Mouse (Mus musculus) limb, embryonic 11.5 days (tissue): ENCODE measurements around the gene Cd47. TPM values are rescaled to one million over a fixed set of nuclear protein-coding genes. Genes with fewer than 3 reads are reported as not detected.

ENCODE experiments used
- ATAC-seq: fragments of 200-750 bp; cut with Nextera tagmentation; 2 replicates; pipeline ENCODE4 v1.8.0; 2017; ENCODE audit warnings: low read depth; ENCODE audit not compliant: insufficient number of reproducible peaks, low FRiP score, low TSS enrichment
- DNase-seq: peaks from one replicate; pipeline ENCODE4 v3.0.0-alpha.2; 2015; ENCODE audit warnings: low spot score
- H3K27ac ChIP-seq: fragments of 300-500 bp; sonication (generic); replicated peaks from 2 replicates; pipeline ENCODE4 v1.5.1; 2014; ENCODE audit warnings: low read depth, mild to moderate bottlenecking, low read length
- H3K27me3 ChIP-seq: fragments of 300-500 bp; sonication (generic); 2 replicates; pipeline ENCODE4 v1.6.1; 2014; ENCODE audit warnings: mild to moderate bottlenecking, low read length, mixed read lengths; ENCODE audit not compliant: control insufficient read depth, insufficient read depth
- H3K36me3 ChIP-seq: fragments of 300-500 bp; sonication (generic); 2 replicates; pipeline ENCODE4 v1.6.1; 2014; ENCODE audit warnings: mild to moderate bottlenecking, low read length, moderate library complexity, mixed read lengths; ENCODE audit not compliant: control insufficient read depth, insufficient read depth
- H3K4me1 ChIP-seq: fragments of 300-500 bp; sonication (generic); 2 replicates; pipeline ENCODE4 v1.6.1; 2014; ENCODE audit warnings: low read length, mixed read lengths; ENCODE audit not compliant: control insufficient read depth, insufficient read depth
- H3K4me2 ChIP-seq: fragments of 300-500 bp; sonication (generic); 2 replicates; pipeline ENCODE4 v1.6.1; 2014; ENCODE audit warnings: low read depth, mild to moderate bottlenecking, moderate library complexity; ENCODE audit not compliant: severe bottlenecking
- H3K4me3 ChIP-seq: fragments of 300-500 bp; sonication (generic); 2 replicates; pipeline ENCODE4 v1.5.1; 2014; ENCODE audit warnings: low read depth, low read length
- H3K9ac ChIP-seq: fragments of 300-500 bp; sonication (generic); 2 replicates; pipeline ENCODE4 v1.6.1; 2014; ENCODE audit warnings: mild to moderate bottlenecking, low read length
- H3K9me3 ChIP-seq: fragments of 300-500 bp; sonication (generic); 2 replicates; pipeline ENCODE4 v1.6.1; 2016; ENCODE audit warnings: low read length; ENCODE audit not compliant: control insufficient read depth
- WGBS: fragments of 180-500 bp; shearing (Covaris S2); extraction: QIAGEN DNeasy Blood & Tissue Kit; methylation state at CpG from one replicate; pipeline ENCODE4 v1.1.7; 2014; 5-methylcytosine and 5-hydroxymethylcytosine counted together
- polyA plus RNA-seq: library from polyadenylated mRNA; unstranded; fragments of >200 nt; fragmentation: Nextera tagmentation; extraction: Ambion mirVana; gene quantifications from 2 replicates; pipeline ENCODE4 v1.2.1, GENCODE M21; 2014

Gene Cd47
- polyA plus RNA-seq, 1 experiment from 2014 or later, result 32.7 TPM

DNA sequence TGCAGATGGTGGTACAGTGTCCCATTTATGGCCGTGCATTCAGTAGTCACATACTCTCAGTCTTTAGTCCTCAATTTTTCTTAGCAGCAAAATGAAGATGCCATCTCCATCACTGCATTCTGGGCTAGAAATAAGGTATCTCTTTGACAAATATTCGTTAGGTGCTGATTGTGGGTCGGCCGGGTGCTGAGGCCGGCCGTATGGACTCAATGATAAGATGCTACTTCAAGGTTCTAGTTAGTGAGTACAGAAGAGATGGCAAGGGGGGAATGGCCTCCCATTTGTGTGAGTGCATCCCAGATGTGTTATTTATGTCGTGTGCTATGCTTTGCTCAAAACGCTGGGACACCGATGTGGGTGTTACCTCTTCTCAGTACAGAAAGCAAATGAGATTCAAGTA, 76.9 kb downstream of the Cd47 start:
- Histone ChIP-seq H3K4me3 (no peak overlapping the region), H3K27ac (no peak overlapping the region), H3K4me1 (no peaks in the 10 kb centered on the region), H3K36me3 (no peaks in the 10 kb centered on the region), H3K27me3 (no peaks in the 10 kb centered on the region), H3K9ac (no peak overlapping the region), H3K9me3 (no peaks in the 10 kb centered on the region), H3K4me2 (no peak overlapping the region)
- 95% methylated on average over 9 of the region's 9 CpGs for WGBS
- ATAC-seq (no peak), DNase-seq (no peak)

DNA sequence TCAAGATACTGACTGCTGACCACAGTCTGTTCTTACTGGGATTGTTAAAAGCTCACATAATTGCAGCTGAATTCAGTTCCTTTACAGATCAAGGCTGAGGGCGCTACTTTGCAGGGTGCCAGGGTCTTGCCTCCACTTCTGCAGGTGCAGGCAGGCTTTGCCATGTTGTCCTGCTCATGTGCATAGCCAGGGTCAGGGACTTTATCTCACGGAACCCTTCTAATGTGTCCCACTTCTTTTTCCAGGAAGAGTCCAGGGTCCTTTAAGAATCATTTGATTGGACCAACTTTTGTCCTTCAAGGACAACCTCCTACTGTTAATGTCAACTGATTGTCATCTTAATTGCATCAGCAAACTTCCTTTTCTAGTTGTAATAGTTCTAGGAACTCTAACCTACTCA, 77.7 kb downstream of the Cd47 start:
- Histone ChIP-seq H3K4me3 (no peak overlapping the region), H3K27me3 (no peaks in the 10 kb centered on the region), H3K27ac (no peak overlapping the region), H3K4me1 (no peaks in the 10 kb centered on the region), H3K4me2 (no peak overlapping the region), H3K36me3 (no peaks in the 10 kb centered on the region), H3K9ac (no peak overlapping the region), H3K9me3 (no peaks in the 10 kb centered on the region)
- ATAC-seq, result no peak
- 85% methylated on average over 2 of the region's 2 CpGs for WGBS
- DNase-seq, result no peak

DNA sequence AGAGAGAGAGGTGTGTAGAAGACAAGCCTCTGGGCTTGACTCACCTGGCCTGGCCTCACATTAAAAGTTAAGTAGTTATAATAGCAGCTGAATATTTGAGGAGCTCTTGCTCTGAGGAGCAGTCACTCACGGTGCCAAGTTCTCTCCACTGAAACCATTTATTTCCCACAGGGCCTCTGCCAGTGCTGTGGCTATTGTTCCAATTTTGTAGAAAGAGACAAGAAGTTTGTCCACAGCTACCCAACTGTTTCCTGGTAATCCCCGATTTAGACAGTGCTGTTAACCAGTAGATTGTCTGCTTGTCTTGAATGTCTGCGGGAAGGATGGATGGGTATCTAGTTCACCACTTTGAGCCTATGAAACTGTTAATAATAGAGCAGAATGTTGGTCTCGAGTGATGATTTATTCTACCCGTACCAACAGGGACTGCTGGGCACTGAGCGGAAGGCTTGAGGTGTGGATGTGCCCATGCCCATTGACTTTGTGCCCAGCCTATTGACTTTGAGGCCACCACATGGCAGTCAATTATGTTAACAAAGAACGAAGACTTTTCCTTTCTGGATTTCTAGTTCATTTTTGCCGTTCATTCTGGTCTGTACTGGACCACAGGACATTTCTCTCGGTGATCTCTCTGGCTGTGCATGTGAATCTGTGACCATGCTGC, 86.2 kb downstream of the Cd47 start:
- Histone ChIP-seq H3K4me1 (no peaks in the 10 kb centered on the region), H3K27ac (no peak overlapping the region), H3K36me3 (no peaks in the 10 kb centered on the region), H3K4me2 (no peak overlapping the region), H3K4me3 (no peak overlapping the region), H3K9me3 (no peaks in the 10 kb centered on the region), H3K27me3 (no peaks in the 10 kb centered on the region), H3K9ac (no peak overlapping the region)
- ATAC-seq (no peak), DNase-seq (no peak)
- 94% methylated on average over 9 of the region's 9 CpGs for WGBS

DNA sequence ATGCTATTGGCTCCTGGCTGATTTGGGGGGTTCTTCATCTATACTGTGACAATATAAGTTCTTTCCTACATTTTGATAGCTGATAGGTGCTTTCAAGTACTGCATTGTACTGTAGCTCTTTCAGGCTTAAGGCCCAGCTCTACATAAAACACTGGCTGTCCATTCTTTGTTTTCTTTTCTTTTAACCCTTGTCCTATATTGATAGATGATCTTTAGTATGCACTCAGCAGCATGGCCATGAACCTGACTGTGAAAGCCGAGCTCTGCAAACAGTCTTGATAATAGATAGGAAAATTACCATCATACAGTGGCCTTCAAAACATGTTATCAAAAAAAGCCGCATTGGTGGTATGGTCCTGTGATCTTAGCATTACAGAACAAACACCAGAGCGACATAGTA, 87.0 kb downstream of the Cd47 start:
- no peak overlapping the region for H3K4me2 ChIP-seq
- no peak overlapping the region for H3K9ac ChIP-seq
- H3K4me3 ChIP-seq, result no peak overlapping the region
- no peaks in the 10 kb centered on the region for H3K4me1 ChIP-seq
- H3K9me3 ChIP-seq, result no peaks in the 10 kb centered on the region; the same call in 1 of the 2 replicates
- H3K36me3 ChIP-seq, result no peaks in the 10 kb centered on the region
- DNase-seq (no peak), ATAC-seq (no peak)
- no peaks in the 10 kb centered on the region for H3K27me3 ChIP-seq
- 96% methylated on average over 3 of the region's 3 CpGs for WGBS
- H3K27ac ChIP-seq, result no peak overlapping the region

DNA sequence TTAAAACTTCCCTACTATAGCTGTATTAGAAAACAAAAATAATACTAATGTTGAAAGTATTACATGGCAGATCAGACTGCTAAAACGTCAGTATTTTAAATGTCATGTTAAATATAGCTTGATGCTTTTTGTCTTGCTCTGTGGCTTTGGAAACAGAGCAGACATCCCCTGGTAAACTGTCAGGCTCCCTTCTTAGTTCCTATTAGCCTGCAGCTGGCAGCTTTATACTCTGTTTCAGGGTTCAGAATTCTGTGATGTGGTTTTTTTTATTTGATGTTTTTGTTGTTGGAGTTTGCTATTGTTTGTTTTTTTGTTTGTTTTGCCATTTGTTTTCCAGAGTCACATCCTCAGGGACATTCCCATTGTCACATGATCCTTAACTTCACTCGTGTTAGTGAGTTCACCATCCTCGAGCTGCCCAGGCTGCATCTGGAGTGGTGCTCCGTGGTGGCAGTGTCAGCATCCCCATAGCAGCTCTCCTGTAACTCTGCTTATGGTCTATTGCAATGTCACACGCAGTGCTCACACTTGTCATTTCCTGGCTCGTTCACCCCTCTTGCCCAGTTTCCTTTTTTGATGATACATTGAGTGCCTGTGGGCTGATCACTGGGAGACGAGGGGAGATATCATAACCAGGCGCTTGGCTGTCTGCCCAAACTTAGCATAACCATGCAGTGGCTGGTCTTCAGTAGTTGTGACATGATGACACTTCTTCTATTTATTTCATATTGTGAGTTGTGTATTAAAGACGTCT, 87.7 kb downstream of the Cd47 start:
- no peaks in the 10 kb centered on the region for H3K4me1 ChIP-seq
- no peak for ATAC-seq
- WGBS, result 84% methylated on average over 9 of the region's 9 CpGs
- no peak overlapping the region for H3K9ac ChIP-seq
- H3K36me3 ChIP-seq, result no peaks in the 10 kb centered on the region
- H3K9me3 ChIP-seq, result no peaks in the 10 kb centered on the region; the same call in 1 of the 2 replicates
- no peak overlapping the region for H3K27ac ChIP-seq
- H3K27me3 ChIP-seq, result no peaks in the 10 kb centered on the region
- no peak overlapping the region for H3K4me2 ChIP-seq
- H3K4me3 ChIP-seq, result no peak overlapping the region
- DNase-seq, result no peak

DNA sequence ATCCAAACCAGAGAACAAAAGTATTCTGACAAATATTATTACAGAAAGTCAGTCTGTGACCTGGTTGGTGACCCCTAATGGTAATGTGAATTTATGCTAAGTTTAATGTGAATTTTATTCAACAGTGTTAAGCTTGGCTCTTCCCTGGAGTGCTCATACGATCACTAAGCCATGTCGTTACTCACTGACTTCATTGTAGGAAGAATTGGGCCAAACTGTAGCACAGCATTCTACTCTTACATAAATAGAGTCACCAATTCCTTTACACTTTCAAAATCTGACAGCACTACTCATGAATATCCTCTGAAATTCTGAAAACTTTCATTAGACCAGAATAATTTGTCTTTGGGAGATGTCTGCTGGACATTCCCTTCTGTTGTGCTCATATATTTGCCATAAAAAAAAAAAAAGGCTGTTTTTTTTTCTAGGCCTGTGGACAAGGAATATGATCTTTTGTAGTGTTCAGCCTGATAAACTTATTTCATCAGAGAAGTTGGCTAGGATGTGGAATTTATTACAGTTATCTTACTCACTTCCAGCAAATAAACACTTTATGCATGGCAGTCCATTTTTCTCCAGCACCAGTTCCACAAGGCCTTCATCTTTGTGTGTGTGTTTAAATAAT, 88.8 kb downstream of the Cd47 start:
- H3K36me3 ChIP-seq, result no peaks in the 10 kb centered on the region
- H3K9ac ChIP-seq, result no peak overlapping the region
- WGBS, result 96% methylated on average over 2 of the region's 2 CpGs
- H3K27ac ChIP-seq, result no peak overlapping the region
- H3K27me3 ChIP-seq, result no peaks in the 10 kb centered on the region
- H3K4me3 ChIP-seq, result no peak overlapping the region
- no peaks in the 10 kb centered on the region for H3K4me1 ChIP-seq
- no peak for DNase-seq
- no peaks in the 10 kb centered on the region; the same call in 1 of the 2 replicates for H3K9me3 ChIP-seq
- no peak for ATAC-seq
- no peak overlapping the region for H3K4me2 ChIP-seq

DNA sequence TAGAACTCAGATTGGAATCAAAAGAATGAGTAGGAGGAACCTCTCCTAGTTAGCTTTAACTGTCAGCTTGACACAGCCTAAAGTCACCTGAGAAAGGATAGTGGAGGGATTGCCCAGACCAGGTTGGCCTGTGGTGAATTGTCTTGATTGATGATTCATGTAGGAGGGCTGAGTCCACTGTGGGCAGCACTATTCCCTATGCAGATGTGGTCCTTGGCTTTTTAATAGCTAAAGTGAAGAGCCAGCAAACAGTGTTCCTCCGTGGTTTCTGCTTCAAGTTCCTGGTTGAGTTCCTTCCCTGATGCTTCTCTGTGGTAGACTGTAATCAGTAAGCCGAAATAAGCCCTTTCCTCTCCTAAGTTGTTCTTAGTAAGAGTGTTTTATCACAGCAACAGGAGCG, 91.9 kb downstream of the Cd47 start:
- Histone ChIP-seq H3K9ac (no peak overlapping the region), H3K4me1 (0 out of 2 replicates have a peak, but pooled peaks cover 2% of the 10 kb centered on the region), H3K27me3 (no peaks in the 10 kb centered on the region), H3K27ac (no peak overlapping the region), H3K36me3 (no peaks in the 10 kb centered on the region; the same call in 1 of the 2 replicates), H3K4me3 (no peak overlapping the region), H3K4me2 (no peak overlapping the region), H3K9me3 (no peaks in the 10 kb centered on the region; the same call in 1 of the 2 replicates)
- ATAC-seq (no peak), DNase-seq (no peak)
- WGBS, result 88% methylated on average over 3 of the region's 3 CpGs

DNA sequence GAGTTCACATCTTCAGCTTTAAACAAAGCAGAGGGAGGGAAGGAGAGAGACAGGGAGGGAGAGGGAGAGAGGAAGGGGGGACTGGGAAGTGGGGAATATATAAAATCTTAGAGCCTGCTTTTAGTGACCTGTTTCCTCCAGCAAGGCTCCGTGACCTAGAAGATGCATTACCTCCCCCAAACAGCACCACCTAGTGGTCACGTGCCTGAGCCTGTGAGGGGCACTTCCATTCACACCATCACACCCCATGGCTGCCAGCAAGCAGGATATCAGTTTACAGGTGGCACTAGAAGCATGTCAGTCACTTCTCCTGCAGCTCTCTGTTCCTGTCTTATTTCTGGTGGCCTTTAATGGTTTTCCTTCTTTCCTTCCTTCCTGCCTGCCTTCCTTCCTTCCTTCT, 92.6 kb downstream of the Cd47 start:
- no peaks in the 10 kb centered on the region; the same call in 1 of the 2 replicates for H3K36me3 ChIP-seq
- H3K27me3 ChIP-seq, result no peaks in the 10 kb centered on the region
- H3K9me3 ChIP-seq, result no peaks in the 10 kb centered on the region; the same call in 1 of the 2 replicates
- H3K27ac ChIP-seq, result no peak overlapping the region
- no peak overlapping the region for H3K4me2 ChIP-seq
- WGBS, result 83% methylated on average over 2 of the region's 2 CpGs
- H3K4me1 ChIP-seq, result 0 out of 2 replicates have a peak, but pooled peaks cover 2% of the 10 kb centered on the region
- no peak for ATAC-seq
- no peak for DNase-seq
- no peak overlapping the region for H3K9ac ChIP-seq
- no peak overlapping the region for H3K4me3 ChIP-seq
